ENCODE assay signal across 9 mouse cellular contexts in the genomic region with DNA sequence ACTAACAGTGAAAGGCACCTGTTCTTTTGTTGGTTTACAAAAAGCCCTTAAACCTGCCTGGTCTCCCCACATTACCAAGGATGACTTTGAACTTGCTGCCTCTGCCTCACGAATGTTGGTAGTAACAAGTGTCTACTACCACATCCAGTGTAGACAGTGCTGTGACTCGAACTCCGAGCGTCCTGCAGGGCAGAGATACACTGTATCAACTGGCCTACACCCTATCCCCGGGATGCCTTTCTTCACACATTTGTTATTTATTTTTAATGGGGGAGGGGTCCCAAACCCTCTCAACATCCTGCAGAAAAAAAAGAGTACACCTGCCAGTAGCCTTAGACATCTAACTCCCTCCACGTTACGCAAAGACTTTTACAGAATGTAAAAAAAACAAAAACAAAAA. TPM values are rescaled to one million over a fixed set of nuclear protein-coding genes. Genes with fewer than 3 reads are reported as not detected.
DNase-seq lines count a peak whose midpoint lies in the region; ATAC-seq and TF ChIP-seq lines count a peak whose summit lies in the region.
"Had no signal": no experiment of that assay in that cellular context is flagged by ENCODE, and none has a peak within 500 bp of the region (broad histone marks: within the 10 kb centered on the region; RNA-seq: fewer than 3 reads in every experiment).

No protein-coding gene starts in this region.

- no peaks in the 10 kb centered on the region for H3K36me3 ChIP-seq in hindbrain, embryonic 11.5 days (ENCODE audit: control insufficient read depth, insufficient read depth, low read length)
- H3K36me3 ChIP-seq in midbrain, embryonic 14.5 days (ENCODE audit: control insufficient read depth, insufficient read depth, low read length), result peaks cover 24% of the 10 kb centered on the region

- H3K27ac ChIP-seq in layer of hippocampus, adult 2 months, result no peak overlapping the region
- no peak overlapping the region for H3K27ac ChIP-seq in brown adipose tissue, adult 24 weeks (replicated peaks; ENCODE audit: low read depth, low read length)
- H3K27ac ChIP-seq in hindbrain, embryonic 11.5 days (ENCODE audit: low read depth, low read length), result peak overlapping the region; percentile 88
- peak overlapping the region; percentile 94 for H3K27ac ChIP-seq in midbrain, embryonic 14.5 days (replicated peaks; ENCODE audit: low read depth, low read length)

- H3K9me3 ChIP-seq in hindbrain, embryonic 11.5 days (ENCODE audit: control insufficient read depth, low read length), result no peaks in the 10 kb centered on the region
- H3K9me3 ChIP-seq in midbrain, embryonic 14.5 days (ENCODE audit: control insufficient read depth, low read length), result no peaks in the 10 kb centered on the region

- peak overlapping the region; percentile 71 for H3K4me2 ChIP-seq in hindbrain, embryonic 11.5 days (replicated peaks; ENCODE audit: low read depth, low read length)
- H3K4me2 ChIP-seq in midbrain, embryonic 14.5 days (ENCODE audit: low read length), result peak overlapping the region; percentile 62

- no peak for DNase-seq in layer of hippocampus, adult 2 months (ENCODE audit: low spot score in 2 of 2)
- no peak for DNase-seq in layer of hippocampus, adult 9-11 months
- no peak for DNase-seq in hindbrain, embryonic 11.5 days (ENCODE audit: low spot score)
- no peak for DNase-seq in midbrain, embryonic 14.5 days
- no peak for DNase-seq in layer of hippocampus, adult 11-12 months (ENCODE audit: low spot score)
- DNase-seq in gastrocnemius, postnatal 4 days (ENCODE audit: low spot score in 2 of 2), result no peak
- no peak for DNase-seq in adrenal gland, postnatal 10 days

- WGBS in hindbrain, embryonic 11.5 days, result 7% methylated on average over 7 of the region's 7 CpGs
- 7% methylated on average over 7 of the region's 7 CpGs for WGBS in midbrain, embryonic 14.5 days

- H3K27me3 ChIP-seq in hindbrain, embryonic 11.5 days (ENCODE audit: control insufficient read depth, insufficient read depth, low read length), result no peaks in the 10 kb centered on the region
- no peaks in the 10 kb centered on the region for H3K27me3 ChIP-seq in midbrain, embryonic 14.5 days (ENCODE audit: control insufficient read depth, insufficient read depth, low read length)

- TF ChIP-seq CTCF in layer of hippocampus, adult 2 months (conservative IDR thresholded peaks at IDR 0.05), result no peak

- H3K4me1 ChIP-seq in brown adipose tissue, adult 24 weeks (ENCODE audit: control insufficient read depth, insufficient read depth, insufficient read length, low read length), result 0 out of 2 replicates have a peak, but pooled peaks cover 2% of the 10 kb centered on the region
- H3K4me1 ChIP-seq in hindbrain, embryonic 11.5 days (replicated peaks; ENCODE audit: control insufficient read depth, insufficient read depth, low read length), result no peaks in the 10 kb centered on the region
- H3K4me1 ChIP-seq in midbrain, embryonic 14.5 days (ENCODE audit: control insufficient read depth, insufficient read depth, low read length), result peaks cover 13% of the 10 kb centered on the region

- no peak for ATAC-seq in hindbrain, embryonic 11.5 days (ENCODE audit: low FRiP score)
- ATAC-seq in midbrain, embryonic 14.5 days (ENCODE audit: low FRiP score, low TSS enrichment), result no peak

- H3K4me3 ChIP-seq in layer of hippocampus, adult 2 months, result peak overlapping the region; percentile 71
- H3K4me3 ChIP-seq in brown adipose tissue, adult 24 weeks (ENCODE audit: insufficient read depth, low read depth, low read length), result peak overlapping the region; percentile 95
- peak overlapping the region; percentile 75 for H3K4me3 ChIP-seq in hindbrain, embryonic 11.5 days (ENCODE audit: low read depth, low read length)
- H3K4me3 ChIP-seq in midbrain, embryonic 14.5 days (replicated peaks; ENCODE audit: low read depth, low read length), result peak overlapping the region; percentile 81

- H3K9ac ChIP-seq in hindbrain, embryonic 11.5 days (ENCODE audit: low read depth, low read length), result peak overlapping the region; percentile 74
- H3K9ac ChIP-seq in midbrain, embryonic 14.5 days (replicated peaks; ENCODE audit: low read length), result peak overlapping the region; percentile 91

RNA-seq across cellular contexts. Expression of gene Pcgf6, which starts 0.9 kb away (rescaled TPM):
- total RNA-seq in layer of hippocampus, adult 2 months (2021), result 10 to 100 TPM; 19.3 to 25.5 TPM
- 1.5 and 2.5 TPM in 2 replicates for polyA plus RNA-seq in brown adipose tissue, adult 24 weeks (2012; ENCODE audit: insufficient read depth, insufficient read length, missing spikeins)
- polyA plus RNA-seq in hindbrain, embryonic 11.5 days (2014; fragmentation: Nextera tagmentation; extraction: Ambion mirVana), result 31.6 and 32.2 TPM in 2 replicates
- polyA plus RNA-seq in midbrain, embryonic 14.5 days (2014; fragmentation: Nextera tagmentation; extraction: Ambion mirVana), result 32.2 and 33.6 TPM in 2 replicates
- 1 to 10 TPM; 5.3 to 7.0 TPM for total RNA-seq in gastrocnemius, postnatal 4 days (2021)
- 1 to 10 TPM; 8.6 to 8.9 TPM for total RNA-seq in adrenal gland, postnatal 10 days (2021)

RNA-seq across cellular contexts. Expression of gene Taf5, which starts 17.7 kb away (rescaled TPM):
- 1 to 10 TPM; 5.2 to 5.6 TPM for total RNA-seq in layer of hippocampus, adult 2 months (2021)
- 1.4 and 2.2 TPM in 2 replicates for polyA plus RNA-seq in brown adipose tissue, adult 24 weeks (2012; ENCODE audit: insufficient read depth, insufficient read length, missing spikeins)
- polyA plus RNA-seq in hindbrain, embryonic 11.5 days (2014; fragmentation: Nextera tagmentation; extraction: Ambion mirVana), result 10.8 and 11.8 TPM in 2 replicates
- polyA plus RNA-seq in midbrain, embryonic 14.5 days (2014; fragmentation: Nextera tagmentation; extraction: Ambion mirVana), result 8.8 and 10.5 TPM in 2 replicates
- 1 to 10 TPM; 4.0 to 4.1 TPM for total RNA-seq in gastrocnemius, postnatal 4 days (2021)
- 1 to 10 TPM; 4.4 to 4.8 TPM for total RNA-seq in adrenal gland, postnatal 10 days (2021)

RNA-seq across cellular contexts. Expression of gene Nt5c2, which starts 34.9 kb away (rescaled TPM):
- 10 to 100 TPM; 80.9 to 84.4 TPM for total RNA-seq in layer of hippocampus, adult 2 months (2021)
- 31.8 and 36.0 TPM in 2 replicates for polyA plus RNA-seq in brown adipose tissue, adult 24 weeks (2012; ENCODE audit: insufficient read depth, insufficient read length, missing spikeins)
- 81.5 and 90.6 TPM in 2 replicates for polyA plus RNA-seq in hindbrain, embryonic 11.5 days (2014; fragmentation: Nextera tagmentation; extraction: Ambion mirVana)
- polyA plus RNA-seq in midbrain, embryonic 14.5 days (2014; fragmentation: Nextera tagmentation; extraction: Ambion mirVana), result 89.9 and 91.1 TPM in 2 replicates
- total RNA-seq in gastrocnemius, postnatal 4 days (2021), result 10 to 100 TPM; 68.7 to 80.2 TPM
- 10 to 100 TPM; 73.1 to 77.3 TPM for total RNA-seq in adrenal gland, postnatal 10 days (2021)

RNA-seq across cellular contexts. Expression of gene Ina, which starts 35.3 kb away (rescaled TPM):
- total RNA-seq in layer of hippocampus, adult 2 months (2021), result 100 to 1,000 TPM; 170 to 180 TPM
- not detected in 2 replicates for polyA plus RNA-seq in brown adipose tissue, adult 24 weeks (2012; ENCODE audit: insufficient read depth, insufficient read length, missing spikeins)
- 266 and 290 TPM in 2 replicates for polyA plus RNA-seq in hindbrain, embryonic 11.5 days (2014; fragmentation: Nextera tagmentation; extraction: Ambion mirVana)
- 605 and 611 TPM in 2 replicates for polyA plus RNA-seq in midbrain, embryonic 14.5 days (2014; fragmentation: Nextera tagmentation; extraction: Ambion mirVana)
- total RNA-seq in gastrocnemius, postnatal 4 days (2021), result under 1 TPM; 0.08 to 0.25 TPM
- total RNA-seq in adrenal gland, postnatal 10 days (2021), result 10 to 100 TPM in 1 of 2 experiments, 1 to 10 TPM in 1; 7.6 to 12.2 TPM
- total RNA-seq: liver, adult 2 months had no signal
- polyA plus RNA-seq: liver, adult 2 months had no signal

RNA-seq across cellular contexts. Expression of gene Usmg5, which starts 40.6 kb away (rescaled TPM):
- 100 to 1,000 TPM; 713 to 825 TPM for total RNA-seq in layer of hippocampus, adult 2 months (2021)
- polyA plus RNA-seq in brown adipose tissue, adult 24 weeks (2012; ENCODE audit: insufficient read depth, insufficient read length, missing spikeins), result 3,706 and 4,472 TPM in 2 replicates
- 1,062 and 1,136 TPM in 2 replicates for polyA plus RNA-seq in hindbrain, embryonic 11.5 days (2014; fragmentation: Nextera tagmentation; extraction: Ambion mirVana)
- polyA plus RNA-seq in midbrain, embryonic 14.5 days (2014; fragmentation: Nextera tagmentation; extraction: Ambion mirVana), result 1,314 and 1,712 TPM in 2 replicates
- 100 to 1,000 TPM; 864 to 878 TPM for total RNA-seq in gastrocnemius, postnatal 4 days (2021)
- 1,000 to 10,000 TPM; 1,198 to 1,276 TPM for total RNA-seq in adrenal gland, postnatal 10 days (2021)

Comparison
In these comparisons a context has a peak if more than half of its experiments do, and no peak if none do; other contexts are left out.
1. H3K27ac ChIP-seq: peak in hindbrain, embryonic 11.5 days (single experiment) and midbrain, embryonic 14.5 days (single experiment); none in layer of hippocampus, adult 2 months (single experiment) and brown adipose tissue, adult 24 weeks (single experiment).
2. Peak in every context shown above with its lines, with median percentiles within 50 percentile points of each other: H3K4me3 ChIP-seq.